Mouse (Mus musculus): ENCODE results near the gene Rtn4rl2. TPM values are rescaled to one million over a fixed set of nuclear protein-coding genes. Genes with fewer than 3 reads are reported as not detected.

Gene Rtn4rl2
- polyA plus RNA-seq, 1 experiment: 11.8 TPM

GRCm38 (mm10) chr2:84838593-84838949, 47.9 kb downstream of the Rtn4rl2 start, which contains the start of gene Slc43a1:
TSS of gene Slc43a1 (plus strand) at chr2:84838850.
- Histone ChIP-seq H3K27ac (ENCODE audit: insufficient read depth, low read depth, low read length) (no peak within 1 kb of the TSS), H3K4me3 (ENCODE audit: low read depth, low read length) (peak within 1 kb of the TSS; percentile 64), H3K4me1 (ENCODE audit: control insufficient read depth, insufficient read depth, insufficient read length, low read length) (peaks cover 16% of the 10 kb centered on the region), H3K27me3 (ENCODE audit: control insufficient read depth, insufficient read depth, low read length) (peaks cover 29% of the 10 kb centered on the region), H3K36me3 (ENCODE audit: control insufficient read depth, insufficient read depth, low read length) (no peaks in the 10 kb centered on the region)
- TF ChIP-seq CTCF (IDR thresholded peaks at IDR 0.05; ENCODE audit: extremely low read depth, insufficient read length, insufficient replicate concordance, low read depth, low read length) (no peak), POLR2A (IDR thresholded peaks at IDR 0.05; ENCODE audit: low read depth, low read length) (no peak)
- WGBS: 23% methylated on average over 10 of the region's 10 CpGs

- no peak for TF ChIP-seq POLR2A (IDR thresholded peaks at IDR 0.05; ENCODE audit: low read depth, low read length)
- no peak for TF ChIP-seq CTCF (IDR thresholded peaks at IDR 0.05; ENCODE audit: extremely low read depth, insufficient read length, insufficient replicate concordance, low read depth, low read length)
- peaks cover 16% of the 10 kb centered on the region for H3K4me1 ChIP-seq (ENCODE audit: control insufficient read depth, insufficient read depth, insufficient read length, low read length)
- H3K27me3 ChIP-seq (ENCODE audit: control insufficient read depth, insufficient read depth, low read length): peaks cover 29% of the 10 kb centered on the region
- H3K27ac ChIP-seq (ENCODE audit: insufficient read depth, low read depth, low read length): no peak overlapping the region
- H3K36me3 ChIP-seq (ENCODE audit: control insufficient read depth, insufficient read depth, low read length): no peaks in the 10 kb centered on the region
- no peak overlapping the region for H3K4me3 ChIP-seq (ENCODE audit: low read depth, low read length)
- WGBS: 29% methylated on average over 9 of the region's 9 CpGs
These were observed 48.5 kb downstream of the Rtn4rl2 start for GRCm38 (mm10) chr2:84837817-84838592.

GRCm38 (mm10) chr2:84837107-84837506, 49.4 kb downstream of the Rtn4rl2 start:
- Histone ChIP-seq H3K4me1 (ENCODE audit: control insufficient read depth, insufficient read depth, insufficient read length, low read length) (peaks cover 16% of the 10 kb centered on the region), H3K36me3 (ENCODE audit: control insufficient read depth, insufficient read depth, low read length) (no peaks in the 10 kb centered on the region), H3K27ac (ENCODE audit: insufficient read depth, low read depth, low read length) (no peak overlapping the region; the same call in 1 of the 2 replicates), H3K27me3 (ENCODE audit: control insufficient read depth, insufficient read depth, low read length) (peaks cover 29% of the 10 kb centered on the region), H3K4me3 (ENCODE audit: low read depth, low read length) (no peak overlapping the region)
- TF ChIP-seq CTCF (IDR thresholded peaks at IDR 0.05; ENCODE audit: extremely low read depth, insufficient read length, insufficient replicate concordance, low read depth, low read length): no peak
- no peak for TF ChIP-seq POLR2A (IDR thresholded peaks at IDR 0.05; ENCODE audit: low read depth, low read length)
- 28% methylated on average over 8 of the region's 8 CpGs for WGBS

GRCm38 (mm10) chr2:84831666-84832391, 54.7 kb downstream of the Rtn4rl2 start:
- 28% methylated on average over 10 of the region's 10 CpGs for WGBS
- peaks cover 3% of the 10 kb centered on the region; the same call in 1 of the 2 replicates for H3K4me1 ChIP-seq (ENCODE audit: control insufficient read depth, insufficient read depth, insufficient read length, low read length)
- peak overlapping the region; percentile 13; the same call in 1 of the 2 replicates for H3K27ac ChIP-seq (ENCODE audit: insufficient read depth, low read depth, low read length)
- H3K36me3 ChIP-seq (ENCODE audit: control insufficient read depth, insufficient read depth, low read length): peaks cover 6% of the 10 kb centered on the region; the same call in 1 of the 2 replicates
- TF ChIP-seq POLR2A (IDR thresholded peaks at IDR 0.05; ENCODE audit: low read depth, low read length): no peak
- peak; percentile 96 for TF ChIP-seq CTCF (IDR thresholded peaks at IDR 0.05; ENCODE audit: extremely low read depth, insufficient read length, insufficient replicate concordance, low read depth, low read length)
- no peaks in the 10 kb centered on the region for H3K27me3 ChIP-seq (ENCODE audit: control insufficient read depth, insufficient read depth, low read length)
- no peak overlapping the region for H3K4me3 ChIP-seq (ENCODE audit: low read depth, low read length)

- Histone ChIP-seq H3K27me3 (ENCODE audit: control insufficient read depth, insufficient read depth, low read length) (no peaks in the 10 kb centered on the region), H3K4me3 (ENCODE audit: low read depth, low read length) (peak overlapping the region; percentile 89), H3K27ac (ENCODE audit: insufficient read depth, low read depth, low read length) (peak overlapping the region; percentile 75), H3K36me3 (ENCODE audit: control insufficient read depth, insufficient read depth, low read length) (peaks cover 6% of the 10 kb centered on the region; the same call in 1 of the 2 replicates), H3K4me1 (ENCODE audit: control insufficient read depth, insufficient read depth, insufficient read length, low read length) (peaks cover 9% of the 10 kb centered on the region)
- TF ChIP-seq CTCF (IDR thresholded peaks at IDR 0.05; ENCODE audit: extremely low read depth, insufficient read length, insufficient replicate concordance, low read depth, low read length) (no peak), POLR2A (IDR thresholded peaks at IDR 0.05; ENCODE audit: low read depth, low read length) (peak; percentile 15; the same call in 1 of the 2 replicates)
- 1% methylated on average over 29 of the region's 29 CpGs for WGBS
These were observed 59.1 kb downstream of the Rtn4rl2 start for GRCm38 (mm10) chr2:84827283-84827920.

- H3K4me3 ChIP-seq (ENCODE audit: low read depth, low read length): peak within 1 kb of the TSS; percentile 89
- under 1% methylated on average over 34 of the region's 34 CpGs for WGBS
These were observed 59.8 kb downstream of the Rtn4rl2 start, which contains the start of gene Timm10 for GRCm38 (mm10) chr2:84826488-84827282. TSS of gene Timm10 (plus strand) at chr2:84826997.

More at GRCm38 (mm10) chr2:84826488-84827282, 59.8 kb downstream of the Rtn4rl2 start, which contains the start of gene Timm10:
- Histone ChIP-seq H3K4me1 (ENCODE audit: control insufficient read depth, insufficient read depth, insufficient read length, low read length) (peaks cover 9% of the 10 kb centered on the region), H3K36me3 (ENCODE audit: control insufficient read depth, insufficient read depth, low read length) (peaks cover 6% of the 10 kb centered on the region; the same call in 1 of the 2 replicates), H3K27ac (ENCODE audit: insufficient read depth, low read depth, low read length) (peak within 1 kb of the TSS; percentile 75), H3K27me3 (ENCODE audit: control insufficient read depth, insufficient read depth, low read length) (no peaks in the 10 kb centered on the region)
- no peak for TF ChIP-seq POLR2A (IDR thresholded peaks at IDR 0.05; ENCODE audit: low read depth, low read length)
- no peak for TF ChIP-seq CTCF (IDR thresholded peaks at IDR 0.05; ENCODE audit: extremely low read depth, insufficient read length, insufficient replicate concordance, low read depth, low read length)

Measured in small intestine, adult 2 months (tissue).